8 mouse cellular contexts compared by ENCODE assay signal in the genomic region with DNA sequence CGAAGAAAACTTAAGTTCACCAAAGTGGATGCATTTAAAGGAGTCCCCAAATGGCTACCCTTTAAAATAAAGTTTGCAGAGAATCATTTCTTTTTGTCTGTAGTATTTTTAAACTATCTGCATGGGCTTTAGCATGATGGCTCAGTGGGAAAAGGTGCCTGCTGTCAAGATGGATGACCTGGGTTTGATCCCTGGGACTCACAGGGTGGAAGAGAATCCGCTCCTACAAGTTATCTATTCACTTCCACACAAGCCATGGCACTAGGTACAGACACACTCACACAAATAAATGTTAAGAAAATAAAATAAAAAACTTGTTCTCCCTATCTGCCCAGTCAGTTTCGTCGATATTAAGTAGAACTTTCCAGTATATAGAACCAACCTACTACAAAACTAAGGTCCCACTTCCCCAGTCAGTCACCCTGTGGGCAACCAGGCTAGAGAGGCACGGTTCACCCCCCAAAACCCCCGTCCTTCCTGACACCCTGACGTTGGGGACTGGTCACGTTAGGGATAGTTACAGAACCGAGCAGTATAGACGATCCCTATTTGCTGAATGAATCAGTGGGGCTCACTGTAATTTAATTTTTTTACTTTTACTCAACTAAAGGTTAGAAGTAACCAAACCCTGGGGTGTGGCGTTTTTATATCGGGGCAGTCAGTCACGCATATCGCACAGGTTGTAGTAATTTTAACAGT. TPM values are rescaled to one million over a fixed set of nuclear protein-coding genes. Genes with fewer than 3 reads are reported as not detected.
DNase-seq lines count a peak whose midpoint lies in the region; ATAC-seq and TF ChIP-seq lines count a peak whose summit lies in the region.

No protein-coding gene starts in this region.

- H3K4me2 ChIP-seq in heart, embryonic 15.5 days, result peak overlapping the region; percentile 85

- H3K4me1 ChIP-seq in heart, embryonic 15.5 days (replicated peaks), result peaks cover 27% of the 10 kb centered on the region
- peaks cover 69% of the 10 kb centered on the region for H3K4me1 ChIP-seq in G1E (ENCODE audit: insufficient read depth, low read depth, low read length)
- H3K4me1 ChIP-seq in hindbrain, embryonic 10.5 days (replicated peaks), result peaks cover 45% of the 10 kb centered on the region
- H3K4me1 ChIP-seq in midbrain, embryonic 10.5 days, result peaks cover 46% of the 10 kb centered on the region

- peak overlapping the region; percentile 84 for H3K9ac ChIP-seq in heart, embryonic 15.5 days

- 29% methylated on average over 14 of the region's 14 CpGs for WGBS in heart, embryonic 15.5 days
- WGBS in hindbrain, embryonic 10.5 days, result 26% methylated on average over 14 of the region's 14 CpGs
- WGBS in midbrain, embryonic 10.5 days, result 27% methylated on average over 14 of the region's 14 CpGs

- no peak for DNase-seq in heart, adult 18-20 months
- peak; percentile 27 for DNase-seq in G1E (ENCODE audit: low spot score)
- no peak for DNase-seq in hindbrain, embryonic 10.5 days (ENCODE audit: low spot score)
- DNase-seq in midbrain, embryonic 10.5 days (ENCODE audit: low spot score), result no peak
- no peak for DNase-seq in urinary bladder, postnatal 14 days (ENCODE audit: low spot score)
- no peak for DNase-seq in T-cell, adult 2 months (ENCODE audit: low spot score)
- DNase-seq in embryo, embryonic 11 days, result no peak

- no peak for ATAC-seq in heart, embryonic 15.5 days (replicated peaks; ENCODE audit: insufficient number of reproducible peaks, insufficient read depth, low FRiP score, low read depth)
- no peak for ATAC-seq in G1E (ENCODE audit: extremely low read depth, insufficient number of reproducible peaks, low FRiP score, poor library complexity, severe bottlenecking)

- H3K36me3 ChIP-seq in heart, embryonic 15.5 days, result no peaks in the 10 kb centered on the region
- H3K36me3 ChIP-seq in G1E (replicated peaks), result peaks cover 33% of the 10 kb centered on the region
- H3K36me3 ChIP-seq in hindbrain, embryonic 10.5 days, result 0 out of 2 replicates have a peak, but pooled peaks cover 2% of the 10 kb centered on the region
- no peaks in the 10 kb centered on the region for H3K36me3 ChIP-seq in midbrain, embryonic 10.5 days

- H3K27ac ChIP-seq in heart, embryonic 15.5 days, result no peak overlapping the region
- H3K27ac ChIP-seq in hindbrain, embryonic 10.5 days, result peak overlapping the region; percentile 95
- peak overlapping the region; percentile 94 for H3K27ac ChIP-seq in midbrain, embryonic 10.5 days (replicated peaks)

- H3K9me3 ChIP-seq in heart, embryonic 15.5 days (replicated peaks), result no peaks in the 10 kb centered on the region
- no peaks in the 10 kb centered on the region for H3K9me3 ChIP-seq in G1E (replicated peaks)
- H3K9me3 ChIP-seq in hindbrain, embryonic 10.5 days, result no peaks in the 10 kb centered on the region
- no peaks in the 10 kb centered on the region for H3K9me3 ChIP-seq in midbrain, embryonic 10.5 days (replicated peaks)

- TF ChIP-seq CTCF in G1E (IDR thresholded peaks at IDR 0.05; ENCODE audit: low read depth, low read length), result no peak

- peak overlapping the region; percentile 90 for H3K4me3 ChIP-seq in heart, embryonic 15.5 days
- H3K4me3 ChIP-seq in G1E (ENCODE audit: low read depth, low read length), result peak overlapping the region; percentile 90
- H3K4me3 ChIP-seq in hindbrain, embryonic 10.5 days, result peak overlapping the region; percentile 88
- H3K4me3 ChIP-seq in midbrain, embryonic 10.5 days, result peak overlapping the region; percentile 81

- no peaks in the 10 kb centered on the region for H3K27me3 ChIP-seq in heart, embryonic 15.5 days
- H3K27me3 ChIP-seq in G1E (ENCODE audit: insufficient read depth, low read length), result no peaks in the 10 kb centered on the region
- no peaks in the 10 kb centered on the region for H3K27me3 ChIP-seq in hindbrain, embryonic 10.5 days (ENCODE audit: insufficient read depth, poor library complexity, severe bottlenecking)
- no peaks in the 10 kb centered on the region for H3K27me3 ChIP-seq in midbrain, embryonic 10.5 days (ENCODE audit: low read depth, poor library complexity, severe bottlenecking)

RNA-seq across cellular contexts. Expression of a gene that starts 1.0 kb away (rescaled TPM):
- 168 and 214 TPM in 2 replicates for polyA plus RNA-seq in heart, embryonic 15.5 days (2015; fragmentation: Nextera tagmentation; extraction: Ambion mirVana)
- 100 to 1,000 TPM; 349 to 364 TPM for total RNA-seq in heart, adult 18-20 months (2021)
- 17.7 and 22.4 TPM in 2 replicates for total RNA-seq in G1E (2014; fragmentation: Nextera tagmentation)
- 33.1 and 40.3 TPM in 2 replicates for total RNA-seq in G1E (2017)
- 24.8 and 30.0 TPM in 2 replicates for polyA plus RNA-seq in G1E (2012)
- polyA plus RNA-seq in hindbrain, embryonic 10.5 days (2016; fragmentation: Nextera tagmentation; extraction: Ambion mirVana), result 148 and 166 TPM in 2 replicates
- polyA plus RNA-seq in midbrain, embryonic 10.5 days (2016; fragmentation: Nextera tagmentation; extraction: Ambion mirVana), result 153 and 154 TPM in 2 replicates

RNA-seq across cellular contexts. Expression of a gene that starts 3.8 kb away (rescaled TPM):
- polyA plus RNA-seq in heart, embryonic 15.5 days (2015; fragmentation: Nextera tagmentation; extraction: Ambion mirVana), result 6.5 and 7.7 TPM in 2 replicates
- total RNA-seq in heart, adult 18-20 months (2021), result 10 to 100 TPM; 15.0 to 16.7 TPM
- total RNA-seq in G1E (2014; fragmentation: Nextera tagmentation) (31.6 and 34.3 TPM in 2 replicates), G1E (2017) (24.6 and 26.2 TPM in 2 replicates)
- 12.8 and 19.3 TPM in 2 replicates for polyA plus RNA-seq in G1E (2012)
- 15.5 and 20.0 TPM in 2 replicates for polyA plus RNA-seq in hindbrain, embryonic 10.5 days (2016; fragmentation: Nextera tagmentation; extraction: Ambion mirVana)
- 19.1 and 20.2 TPM in 2 replicates for polyA plus RNA-seq in midbrain, embryonic 10.5 days (2016; fragmentation: Nextera tagmentation; extraction: Ambion mirVana)

RNA-seq across cellular contexts. Expression of a gene that starts 58.7 kb away (rescaled TPM):
- 52.4 and 53.9 TPM in 2 replicates for polyA plus RNA-seq in heart, embryonic 15.5 days (2015; fragmentation: Nextera tagmentation; extraction: Ambion mirVana)
- total RNA-seq in heart, adult 18-20 months (2021), result 10 to 100 TPM; 39.5 to 41.9 TPM
- total RNA-seq in G1E (2014; fragmentation: Nextera tagmentation) (not detected in 2 replicates), G1E (2017) (0.11 and 0.17 TPM in 2 replicates)
- not detected in 2 replicates for polyA plus RNA-seq in G1E (2012)
- 115 and 147 TPM in 2 replicates for polyA plus RNA-seq in hindbrain, embryonic 10.5 days (2016; fragmentation: Nextera tagmentation; extraction: Ambion mirVana)
- polyA plus RNA-seq in midbrain, embryonic 10.5 days (2016; fragmentation: Nextera tagmentation; extraction: Ambion mirVana), result 100 and 117 TPM in 2 replicates

Comparison
In these comparisons a context has a peak if more than half of its experiments do, and no peak if none do; other contexts are left out.
1. RNA of a gene that starts 58.7 kb away (polyA plus RNA-seq): 115 to 147 TPM in hindbrain, embryonic 10.5 days, 100 to 117 TPM in midbrain, embryonic 10.5 days and 52.4 to 53.9 TPM in heart, embryonic 15.5 days; not detected in G1E; every median in the first group is over 10 times any median in the second.
2. Peak in every context shown above with its lines, with median percentiles within 50 percentile points of each other: H3K4me3 ChIP-seq.